Mouse (Mus musculus): ENCODE results near the gene Ctsk. TPM values are rescaled to one million over a fixed set of nuclear protein-coding genes. Genes with fewer than 3 reads are reported as not detected.

Ctsk gene
- 0.08 TPM in 1 of 2 replicates, not detected in the other for total RNA-seq (2012; rRNA removed)
- under 1 TPM in 1 of 2 experiments, not detected in 1; 0.10 TPM for polyA plus RNA-seq (2012; ENCODE audit: insufficient read depth in 1 of 2, insufficient read length in 2 of 2, low read depth in 1 of 2, low replicate concordance in 2 of 2, missing spikeins in 1 of 2)

GRCm38 (mm10) chr3:95499024-95499423 is at the start of gene Ctsk:
Ctsk (plus strand) TSS chr3:95499256.
- Histone ChIP-seq H3K27me3 (ENCODE audit: control insufficient read depth in 1 of 2, insufficient read depth in 2 of 2, low read length in 2 of 2) (no peaks in the 10 kb centered on the region; a peak in 1 of 4 replicates), H3K9ac (ENCODE audit: control insufficient read depth, low read depth, low read length, poor library complexity, severe bottlenecking) (no peak within 1 kb of the TSS), H3K36me3 (ENCODE audit: control insufficient read depth in 1 of 2, insufficient read depth in 2 of 2, low read length in 2 of 2) (peaks cover 0 to 5% of the 10 kb centered on the region in 2 experiments; a peak in 2 of 4 replicates), H3K4me1 (ENCODE audit: control insufficient read depth in 1 of 2, insufficient read depth in 2 of 2, low read length in 2 of 2) (no peaks in the 10 kb centered on the region), H3K27ac (ENCODE audit: control insufficient read depth, low read depth, low read length) (no peak within 1 kb of the TSS), H3K4me3 (ENCODE audit: control insufficient read depth in 1 of 2, insufficient read depth in 1 of 2, low read depth in 2 of 2, low read length in 2 of 2) (no peak within 1 kb of the TSS), H3K79me2 (ENCODE audit: control insufficient read depth, insufficient read depth, low read length, poor library complexity) (no peaks in the 10 kb centered on the region), H3K9me3 (replicated peaks; ENCODE audit: insufficient read depth, low read length) (no peaks in the 10 kb centered on the region)
- no peak for DNase-seq (ENCODE audit: low read depth, low spot score)
- no peak for TF ChIP-seq E2F4 (IDR thresholded peaks at IDR 0.05; ENCODE audit: borderline replicate concordance, low read depth, low read length)
- TF ChIP-seq RCOR1 (IDR thresholded peaks at IDR 0.05; ENCODE audit: low read depth, low read length) = no peak
- TF ChIP-seq JUND (IDR thresholded peaks at IDR 0.05; ENCODE audit: low read depth, low read length) = no peak
- no peak for TF ChIP-seq ZC3H11A (IDR thresholded peaks at IDR 0.05; ENCODE audit: low read depth, low read length)
- no peak for TF ChIP-seq TCF12 (IDR thresholded peaks at IDR 0.05; ENCODE audit: low read depth, low read length)
- TF ChIP-seq MYC (IDR thresholded peaks at IDR 0.05; ENCODE audit: low read depth, low read length) = no peak
- no peak for TF ChIP-seq KAT2A (conservative IDR thresholded peaks at IDR 0.05; ENCODE audit: low read depth, low read length)
- TF ChIP-seq BHLHE40 (IDR thresholded peaks at IDR 0.05; ENCODE audit: borderline replicate concordance, low read depth, low read length) = no peak
- no peak for TF ChIP-seq CHD2 (IDR thresholded peaks at IDR 0.05; ENCODE audit: low read length)
- no peak for TF ChIP-seq ZNF384 (IDR thresholded peaks at IDR 0.05; ENCODE audit: low read depth, low read length)
- no peak for TF ChIP-seq CTCF (IDR thresholded peaks at IDR 0.05 in 2 of 3, conservative IDR thresholded peaks at IDR 0.05 in 1 of 3; ENCODE audit: control insufficient read depth in 1 of 3, insufficient read depth in 1 of 3, low read depth in 2 of 3, low read length in 3 of 3, poor library complexity in 1 of 3, severe bottlenecking in 1 of 3)
- no peak for TF ChIP-seq ZMIZ1 (IDR thresholded peaks at IDR 0.05; ENCODE audit: low read depth, low read length)
- TF ChIP-seq USF2 (IDR thresholded peaks at IDR 0.05; ENCODE audit: borderline replicate concordance in 1 of 2, insufficient read depth in 1 of 2, low read depth in 1 of 2, low read length in 2 of 2) = no peak
- TF ChIP-seq TAL1 (IDR thresholded peaks at IDR 0.05; ENCODE audit: low read length) = no peak
- TF ChIP-seq GABPA (IDR thresholded peaks at IDR 0.05; ENCODE audit: low read depth, low read length) = no peak
- TF ChIP-seq SIN3A (IDR thresholded peaks at IDR 0.05; ENCODE audit: low read length) = no peak
- TF ChIP-seq MXI1 (IDR thresholded peaks at IDR 0.05; ENCODE audit: low read depth, low read length) = no peak
- no peak for TF ChIP-seq POLR2A (IDR thresholded peaks at IDR 0.05; ENCODE audit: control insufficient read depth in 1 of 2, insufficient read depth in 1 of 2, low read depth in 1 of 2, low read length in 2 of 2, poor library complexity in 1 of 2)
- no peak for TF ChIP-seq GATA1 (IDR thresholded peaks at IDR 0.05; ENCODE audit: low read depth, low read length)

GRCm38 (mm10) chr3:95450408-95450807 is 48.6 kb upstream of the Ctsk start:
- peaks cover 4 to 42% of the 10 kb centered on the region in 2 experiments for H3K36me3 ChIP-seq (ENCODE audit: control insufficient read depth in 1 of 2, insufficient read depth in 2 of 2, low read length in 2 of 2)
- H3K9me3 ChIP-seq (replicated peaks; ENCODE audit: insufficient read depth, low read length) = no peaks in the 10 kb centered on the region
- no peak overlapping the region for H3K4me3 ChIP-seq (ENCODE audit: control insufficient read depth in 1 of 2, insufficient read depth in 1 of 2, low read depth in 2 of 2, low read length in 2 of 2)
- no peaks in the 10 kb centered on the region for H3K27me3 ChIP-seq (ENCODE audit: control insufficient read depth in 1 of 2, insufficient read depth in 2 of 2, low read length in 2 of 2)
- peaks cover 3% of the 10 kb centered on the region; the same call in 1 of the 2 replicates for H3K79me2 ChIP-seq (ENCODE audit: control insufficient read depth, insufficient read depth, low read length, poor library complexity)
- DNase-seq (ENCODE audit: low read depth, low spot score) = peak; percentile 95
- no peak overlapping the region for H3K9ac ChIP-seq (ENCODE audit: control insufficient read depth, low read depth, low read length, poor library complexity, severe bottlenecking)
- peaks cover 0 to 1% of the 10 kb centered on the region in 2 experiments; a peak in 1 of 4 replicates for H3K4me1 ChIP-seq (ENCODE audit: control insufficient read depth in 1 of 2, insufficient read depth in 2 of 2, low read length in 2 of 2)
- H3K27ac ChIP-seq (ENCODE audit: control insufficient read depth, low read depth, low read length) = no peak overlapping the region
- peak; percentile 91 for TF ChIP-seq MXI1 (IDR thresholded peaks at IDR 0.05; ENCODE audit: low read depth, low read length)
- TF ChIP-seq NRF1 (IDR thresholded peaks at IDR 0.05; ENCODE audit: insufficient read depth, low read depth, low read length, poor library complexity, severe bottlenecking) = no peak
- no peak for TF ChIP-seq CHD2 (IDR thresholded peaks at IDR 0.05; ENCODE audit: low read length)
- TF ChIP-seq POLR2A (IDR thresholded peaks at IDR 0.05; ENCODE audit: control insufficient read depth in 1 of 2, insufficient read depth in 1 of 2, low read depth in 1 of 2, low read length in 2 of 2, poor library complexity in 1 of 2) = no peak
- no peak for TF ChIP-seq MAFK (IDR thresholded peaks at IDR 0.05; ENCODE audit: borderline replicate concordance, low read depth, low read length)
- no peak for TF ChIP-seq TCF12 (IDR thresholded peaks at IDR 0.05; ENCODE audit: low read depth, low read length)
- peak; percentile 92 for TF ChIP-seq ZC3H11A (IDR thresholded peaks at IDR 0.05; ENCODE audit: low read depth, low read length)
- TF ChIP-seq BHLHE40 (IDR thresholded peaks at IDR 0.05; ENCODE audit: borderline replicate concordance, low read depth, low read length) = no peak
- TF ChIP-seq MAZ (IDR thresholded peaks at IDR 0.05; ENCODE audit: low read depth, low read length) = peak; percentile 22; the same call in 1 of the 2 replicates
- peak; percentile 54; the same call in 1 of the 2 replicates for TF ChIP-seq GATA1 (IDR thresholded peaks at IDR 0.05; ENCODE audit: low read depth, low read length)
- no peak for TF ChIP-seq KAT2A (conservative IDR thresholded peaks at IDR 0.05; ENCODE audit: low read depth, low read length)
- no peak for TF ChIP-seq E2F4 (IDR thresholded peaks at IDR 0.05; ENCODE audit: borderline replicate concordance, low read depth, low read length)
- TF ChIP-seq TAL1 (IDR thresholded peaks at IDR 0.05; ENCODE audit: low read length) = no peak
- no peak for TF ChIP-seq ZMIZ1 (IDR thresholded peaks at IDR 0.05; ENCODE audit: low read depth, low read length)
- peak; percentile 100 for TF ChIP-seq MYC (IDR thresholded peaks at IDR 0.05; ENCODE audit: low read depth, low read length)
- TF ChIP-seq ZKSCAN1 (IDR thresholded peaks at IDR 0.05; ENCODE audit: low read depth, low read length) = peak; percentile 98
- no peak for TF ChIP-seq EP300 (IDR thresholded peaks at IDR 0.05; ENCODE audit: low read depth in 1 of 2, low read length in 2 of 2)
- TF ChIP-seq POLR2AphosphoS5 (IDR thresholded peaks at IDR 0.05; ENCODE audit: borderline replicate concordance, low read depth, low read length) = no peak
- no peak for TF ChIP-seq ETS1 (IDR thresholded peaks at IDR 0.05; ENCODE audit: low read depth, low read length)
- TF ChIP-seq RAD21 (IDR thresholded peaks at IDR 0.05; ENCODE audit: low read depth, low read length) = peak; percentile 91
- no peak for TF ChIP-seq POLR2AphosphoS2 (IDR thresholded peaks at IDR 0.05; ENCODE audit: low read length)

Data from MEL (cell line).